Mouse (Mus musculus): Measurements from ENCODE around the gene Donson.
"Not testable (repeated sequence)": the region's sequence is repeated elsewhere in the genome, so short reads cannot be mapped to it uniquely, and the experiment has no call there.

Donson gene

GRCm38 (mm10) chr16:91645995-91646602 lies 42.5 kb downstream of the Donson start:
- no peak for DNase-seq (ENCODE audit: extremely low read depth, insufficient read length, low spot score)

DNA sequence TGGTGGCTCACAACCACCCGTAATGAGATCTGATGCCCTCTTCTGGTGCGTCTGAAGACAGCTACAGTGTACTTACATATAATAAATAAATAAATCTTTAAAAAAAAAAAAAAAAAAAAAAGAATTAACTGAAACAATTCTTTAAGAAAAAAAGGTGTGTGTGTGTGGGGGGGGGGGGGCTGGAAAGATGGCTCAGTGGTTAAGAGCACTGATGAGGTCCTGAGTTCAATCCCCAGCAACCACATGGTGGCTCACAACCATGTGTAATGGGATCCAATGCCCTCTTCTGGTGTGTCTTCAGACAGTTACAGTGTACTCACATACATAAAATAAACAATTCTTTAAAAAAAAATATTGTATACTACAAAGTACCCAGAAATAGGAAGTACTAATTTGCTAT lies 43.1 kb downstream of the Donson start:
- not testable (repeated sequence) for DNase-seq (ENCODE audit: extremely low read depth, insufficient read length, low spot score)

DNA sequence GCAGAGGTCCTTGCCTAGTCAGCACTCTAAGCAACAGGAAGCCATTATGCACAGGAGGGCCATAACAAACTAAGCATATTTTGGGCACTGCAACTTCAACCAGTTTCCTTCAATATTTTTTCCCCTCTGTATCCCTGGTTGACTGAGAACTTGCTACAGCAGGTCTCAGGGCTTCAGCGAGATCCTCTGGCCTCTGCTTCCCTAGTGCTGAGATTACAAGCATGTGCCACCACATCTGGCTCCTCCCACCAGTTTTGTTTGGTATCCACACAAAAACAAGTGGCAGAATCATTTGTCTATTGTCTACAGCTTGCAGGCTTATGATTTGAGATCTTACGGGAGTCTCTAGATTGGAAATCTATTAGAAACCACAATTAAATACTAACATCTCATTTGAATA lies 43.7 kb downstream of the Donson start:
- no peak for DNase-seq (ENCODE audit: extremely low read depth, insufficient read length, low spot score)

GRCm38 (mm10) chr16:91640171-91640570 lies 48.4 kb downstream of the Donson start:
- no peak for DNase-seq (ENCODE audit: extremely low read depth, insufficient read length, low spot score)

DNA sequence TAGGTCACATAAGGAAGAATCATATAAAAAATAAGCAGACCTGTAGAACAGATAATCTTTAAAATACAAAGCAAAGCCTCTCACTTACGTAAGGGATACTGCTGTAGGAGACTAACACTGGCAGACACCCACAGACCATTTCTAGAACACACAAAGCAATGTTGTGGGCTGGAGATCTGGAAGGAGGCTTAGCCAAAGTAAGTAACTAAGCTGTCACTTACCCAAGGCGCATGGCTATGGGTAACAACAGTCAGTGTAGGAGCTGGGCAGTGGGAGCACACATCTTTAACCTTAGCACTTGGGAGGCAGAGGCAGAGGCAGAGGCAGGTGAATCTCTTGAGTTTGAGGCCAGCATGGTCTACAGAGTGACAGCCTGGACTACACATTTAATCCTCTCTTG lies 48.9 kb downstream of the Donson start:
- DNase-seq (ENCODE audit: extremely low read depth, insufficient read length, low spot score): no peak

- no peak for DNase-seq (ENCODE audit: extremely low read depth, insufficient read length, low spot score)
Observed at GRCm38 (mm10) chr16:91639161-91639560, 49.4 kb downstream of the Donson start.

- DNase-seq (ENCODE audit: extremely low read depth, insufficient read length, low spot score): no peak
Observed at GRCm38 (mm10) chr16:91633641-91634040, 54.9 kb downstream of the Donson start.

DNA sequence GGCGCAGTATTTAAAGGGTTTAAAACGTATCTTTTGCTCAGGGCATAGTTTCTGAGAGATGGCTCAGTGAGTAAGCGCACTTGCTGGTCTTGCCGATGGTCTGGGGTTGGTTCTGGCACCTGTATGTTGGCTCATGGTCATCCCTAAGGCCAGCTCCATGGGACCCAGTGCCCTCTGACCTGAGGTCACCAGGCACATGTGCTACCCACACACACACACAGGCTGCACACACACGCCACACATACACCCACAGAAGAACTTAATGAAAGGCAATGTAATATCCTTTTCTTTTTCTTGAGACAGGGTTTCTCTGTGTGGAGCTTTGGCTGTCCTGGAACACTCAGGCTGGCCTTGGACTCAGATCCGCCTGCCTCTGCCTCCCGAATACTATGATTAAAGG lies 55.6 kb downstream of the Donson start:
- DNase-seq (ENCODE audit: extremely low read depth, insufficient read length, low spot score): no peak

DNA sequence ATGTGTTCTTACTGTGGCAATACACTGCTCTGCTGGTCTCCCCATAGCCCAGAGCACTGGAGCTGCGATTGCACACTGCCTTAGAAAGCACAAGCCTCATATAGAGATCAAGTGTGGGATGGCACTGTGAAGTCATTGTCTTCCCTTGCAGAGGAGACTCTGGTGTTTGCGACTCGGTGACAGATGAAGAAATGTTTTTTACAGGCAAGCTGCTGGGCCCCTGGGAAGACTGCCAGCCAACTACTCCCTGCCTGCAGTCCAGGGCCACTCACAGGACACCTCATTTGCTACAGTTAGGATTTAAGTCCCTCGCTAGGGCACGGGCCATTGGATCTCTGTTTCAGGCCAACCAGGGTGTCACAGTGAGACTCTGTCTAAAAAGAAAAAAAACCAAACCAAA lies 56.1 kb downstream of the Donson start:
- DNase-seq (ENCODE audit: extremely low read depth, insufficient read length, low spot score): no peak

DNA sequence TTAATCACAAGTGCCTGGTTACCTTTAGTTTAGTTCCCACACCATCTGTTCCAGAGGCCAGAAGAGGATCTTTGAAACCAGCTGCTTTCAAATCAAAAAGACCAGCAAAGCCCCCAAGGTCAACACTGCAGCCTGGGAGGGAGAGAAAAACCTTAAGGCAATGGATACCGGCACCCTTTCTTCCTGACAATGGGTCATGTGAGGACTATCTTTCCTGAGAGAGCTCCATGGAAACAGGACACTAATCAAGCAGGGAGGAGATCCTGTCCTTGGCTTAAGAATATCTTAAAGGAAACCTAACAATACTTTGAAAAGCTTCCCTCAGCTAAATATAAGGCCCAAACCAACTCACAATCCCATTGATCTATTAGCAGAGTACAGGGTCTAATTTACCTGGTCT lies 58.0 kb downstream of the Donson start:
- no peak for DNase-seq (ENCODE audit: extremely low read depth, insufficient read length, low spot score)

DNA sequence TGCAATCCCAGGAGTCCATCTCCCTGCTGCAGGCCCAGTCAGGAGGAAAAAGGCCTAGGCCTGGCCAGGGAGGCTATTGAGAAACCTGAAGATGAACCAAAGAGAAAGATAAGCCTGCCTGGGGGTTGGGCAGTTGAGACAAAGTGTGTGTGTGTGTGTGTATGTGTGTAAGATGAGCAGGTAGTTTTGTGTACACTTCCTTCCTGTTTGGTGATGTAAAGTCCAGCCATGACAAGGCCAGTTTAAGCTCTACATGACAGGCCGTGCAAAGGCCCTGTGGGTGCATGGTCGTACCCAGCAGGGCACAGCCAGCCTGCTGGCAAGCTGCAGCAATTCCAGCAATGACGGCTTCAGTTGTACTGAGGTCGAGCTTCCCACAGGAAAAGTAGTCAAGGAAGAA lies 58.8 kb downstream of the Donson start:
- no peak for DNase-seq (ENCODE audit: extremely low read depth, insufficient read length, low spot score)

DNA sequence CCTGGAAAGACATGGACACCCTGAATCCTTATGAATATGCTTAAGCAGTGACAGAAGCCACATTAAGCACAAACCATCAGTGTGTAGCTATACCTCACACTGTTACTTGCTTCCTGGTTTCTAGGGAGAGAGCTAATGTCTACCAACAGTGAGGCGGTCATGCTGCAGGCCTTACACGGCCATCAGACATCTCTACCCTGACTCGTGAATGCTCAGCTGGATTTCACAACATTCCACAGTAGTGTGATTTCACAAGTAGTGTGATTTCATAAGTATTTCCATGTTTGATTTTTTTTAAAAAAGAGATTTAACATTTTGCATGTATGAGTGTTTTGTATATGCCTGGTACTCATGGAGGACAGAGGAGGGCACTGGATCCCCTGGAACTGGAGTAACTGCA lies 59.9 kb downstream of the Donson start:
- DNase-seq (ENCODE audit: extremely low read depth, insufficient read length, low spot score): no peak

DNA sequence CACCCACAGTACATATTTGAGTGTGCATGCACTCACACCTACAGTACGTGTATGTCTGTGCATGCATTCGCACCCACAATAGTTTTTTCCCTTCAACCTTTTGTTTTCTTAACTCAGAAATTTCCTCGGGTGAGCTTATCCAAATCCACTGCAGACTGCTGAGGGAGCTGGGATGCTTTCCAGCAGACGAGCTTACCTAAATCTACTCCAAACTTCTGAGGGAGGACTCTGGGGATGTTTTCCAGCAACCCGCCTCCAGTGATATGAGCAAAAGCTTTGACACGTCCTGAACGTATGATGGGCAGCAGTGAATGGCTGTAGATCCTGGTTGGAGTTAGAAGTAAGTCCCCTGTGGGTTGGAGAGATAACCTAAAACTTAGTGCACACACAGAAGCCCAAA lies 60.7 kb downstream of the Donson start:
- no peak for DNase-seq (ENCODE audit: extremely low read depth, insufficient read length, low spot score)
